ENCODE assay signal across 1 mouse cellular context in the genomic region with DNA sequence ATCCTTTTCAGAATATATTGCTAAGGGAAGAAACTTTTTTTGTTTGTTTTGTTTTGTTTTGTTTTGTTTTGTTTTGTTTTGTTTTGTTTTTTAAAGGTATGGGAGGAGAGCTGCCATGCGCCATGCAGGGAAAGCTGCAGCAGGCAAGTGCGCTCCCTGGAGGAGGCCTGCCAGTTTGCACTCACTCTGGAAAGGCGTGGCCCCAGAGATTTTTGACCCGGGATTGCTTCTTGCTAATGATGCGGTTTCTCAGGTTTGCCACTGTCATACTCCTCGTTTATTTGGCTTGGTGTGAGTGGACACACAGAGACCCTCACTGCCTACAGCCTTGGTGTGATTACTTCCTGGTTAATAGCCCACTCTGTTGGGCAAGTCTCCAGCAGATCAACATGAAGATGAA.
TF ChIP-seq lines count a peak whose summit lies in the region.

No protein-coding gene starts in this region.

TF ChIP-seq in MEL, 35 proteins besides CTCF, POLR2A, EP300 and RAD21 (continued from another document):
- no peak for TF ChIP-seq GATA1 (IDR thresholded peaks at IDR 0.05; ENCODE audit: low read depth, low read length)
- TF ChIP-seq ZNF384 (IDR thresholded peaks at IDR 0.05; ENCODE audit: low read depth, low read length): no peak
- TF ChIP-seq SMC3 (IDR thresholded peaks at IDR 0.05; ENCODE audit: low read depth, low read length): peak; percentile 68
- TF ChIP-seq RCOR1 (IDR thresholded peaks at IDR 0.05; ENCODE audit: low read depth, low read length): no peak
- TF ChIP-seq MYB (IDR thresholded peaks at IDR 0.05; ENCODE audit: low read depth, low read length): no peak
- peak; percentile 27; the same call in 1 of the 2 replicates for TF ChIP-seq ZC3H11A (IDR thresholded peaks at IDR 0.05; ENCODE audit: low read depth, low read length)
- no peak for TF ChIP-seq MAX (IDR thresholded peaks at IDR 0.05; ENCODE audit: low read length)
- TF ChIP-seq MEF2A (IDR thresholded peaks at IDR 0.05; ENCODE audit: extremely low read depth, insufficient replicate concordance, low read depth, low read length, poor library complexity, severe bottlenecking): no peak
- TF ChIP-seq MYC (IDR thresholded peaks at IDR 0.05; ENCODE audit: low read depth, low read length): no peak
- TF ChIP-seq JUND (IDR thresholded peaks at IDR 0.05; ENCODE audit: low read depth, low read length): no peak
TF ChIP-seq in MEL: peak in this region for 3.
